Mouse (Mus musculus): ENCODE measurements at regions not wholly inside any gene's neighbourhood (a gene's known extent, or its start where the extent isn't known, plus 50 kb on each side); places are given as distances from the start of the nearest gene placed in this dataset.

- no peak for DNase-seq (ENCODE audit: low read depth in 2 of 2, low spot score in 2 of 2)
These were observed 51.2 kb upstream of the Rap1b start for GRCm38 (mm10) chr10:117896911-117897643.

GRCm38 (mm10) chr10:117897766-117898165 lies 51.9 kb upstream of the Rap1b start:
- no peak for DNase-seq (ENCODE audit: low read depth in 2 of 2, low spot score in 2 of 2)

GRCm38 (mm10) chr10:117898391-117898790 lies 52.6 kb upstream of the Rap1b start:
- peak in 1 of 2 experiments; percentile 31 for DNase-seq (ENCODE audit: low read depth in 2 of 2, low spot score in 2 of 2)

GRCm38 (mm10) chr10:117899410-117899935 lies 53.6 kb upstream of the Rap1b start:
- DNase-seq (ENCODE audit: low read depth in 2 of 2, low spot score in 2 of 2): no peak

- peak in 1 of 2 experiments; percentile 24 for DNase-seq (ENCODE audit: low read depth in 2 of 2, low spot score in 2 of 2)
These were observed 59.9 kb upstream of the Rap1b start for GRCm38 (mm10) chr10:117905666-117906266.

GRCm38 (mm10) chr10:117906267-117906811 lies 60.5 kb upstream of the Rap1b start:
- peak; percentile 60 to 72 for DNase-seq (ENCODE audit: low read depth in 2 of 2, low spot score in 2 of 2)

GRCm38 (mm10) chr10:117908079-117908675 lies 62.3 kb upstream of the Rap1b start:
- no peak for DNase-seq (ENCODE audit: low read depth in 2 of 2, low spot score in 2 of 2)

- no peak for DNase-seq (ENCODE audit: low read depth in 2 of 2, low spot score in 2 of 2)
These were observed 63.3 kb upstream of the Rap1b start for GRCm38 (mm10) chr10:117909155-117909554.

- DNase-seq (ENCODE audit: low read depth in 2 of 2, low spot score in 2 of 2): no peak
These were observed 64.0 kb upstream of the Rap1b start for GRCm38 (mm10) chr10:117909811-117910239.

- no peak for DNase-seq (ENCODE audit: low read depth in 2 of 2, low spot score in 2 of 2)
These were observed 64.6 kb upstream of the Rap1b start for GRCm38 (mm10) chr10:117910426-117910825.

GRCm38 (mm10) chr10:117915011-117915735 lies 69.3 kb upstream of the Rap1b start:
- no peak for DNase-seq (ENCODE audit: low read depth in 2 of 2, low spot score in 2 of 2)

- no peak for DNase-seq (ENCODE audit: low read depth in 2 of 2, low spot score in 2 of 2)
These were observed 70.4 kb upstream of the Rap1b start for GRCm38 (mm10) chr10:117916280-117916679.

GRCm38 (mm10) chr10:117917870-117918269 lies 72.0 kb upstream of the Rap1b start:
- no peak for DNase-seq (ENCODE audit: low read depth in 2 of 2, low spot score in 2 of 2)

GRCm38 (mm10) chr10:117918616-117919015 lies 72.8 kb upstream of the Rap1b start:
- peak; percentile 49 to 58 for DNase-seq (ENCODE audit: low read depth in 2 of 2, low spot score in 2 of 2)

GRCm38 (mm10) chr10:117919186-117919941 lies 73.5 kb upstream of the Rap1b start:
- DNase-seq (ENCODE audit: low read depth in 2 of 2, low spot score in 2 of 2): peak; percentile 27 to 55

GRCm38 (mm10) chr10:117925186-117925585 lies 79.4 kb upstream of the Rap1b start:
- no peak for DNase-seq (ENCODE audit: low read depth in 2 of 2, low spot score in 2 of 2)

GRCm38 (mm10) chr10:117925611-117926555 lies 80.0 kb upstream of the Rap1b start:
- DNase-seq (ENCODE audit: low read depth in 2 of 2, low spot score in 2 of 2): peak; percentile 13 to 32

GRCm38 (mm10) chr10:117928998-117929397 lies 83.2 kb upstream of the Rap1b start:
- DNase-seq (ENCODE audit: low read depth in 2 of 2, low spot score in 2 of 2): no peak

- no peak for DNase-seq (ENCODE audit: low read depth in 2 of 2, low spot score in 2 of 2)
These were observed 89.0 kb upstream of the Rap1b start for GRCm38 (mm10) chr10:117934797-117935196.

Data from CD8-positive naive resting alpha-beta T cell, adult 2 months (primary cell).